Mouse (Mus musculus) small intestine, adult 2 months (tissue): ENCODE results near the gene Nsun2.

Experiments
- CTCF ChIP-seq: fragments of 200-500 bp; IDR thresholded peaks from 2 replicates; pipeline ENCODE4 v1.5.1; 2012; ENCODE audit warnings: low read depth, mild to moderate bottlenecking, control low read depth, inconsistent platforms, low read length, moderate library complexity, mixed read lengths; ENCODE audit not compliant: insufficient replicate concordance, insufficient read length; ENCODE audit errors: extremely low read depth
- POLR2A ChIP-seq: fragments of 200-500 bp; IDR thresholded peaks from 2 replicates; pipeline ENCODE4 v1.6.1; 2012; ENCODE audit warnings: low read depth, mild to moderate bottlenecking, control low read depth, inconsistent platforms, low read length, moderate library complexity

- TF ChIP-seq POLR2A (no peak), CTCF (no peak)
Measured at GRCm38 (mm10) chr13:69538327-69538726, 4.8 kb downstream of the Nsun2 start.
